Mouse (Mus musculus) MEL (cell line): ENCODE data around the gene Slc35b1.

Experiments used
- CTCF ChIP-seq, 3 experiments: IDR thresholded peaks in 2 of 3; conservative IDR thresholded peaks in 1 of 3; 2 replicates each; pipeline ENCODE4 v1.5.1; 2011 to 2012; ENCODE audit warnings: low read length in 3 of 3, low read depth in 2 of 3, mild to moderate bottlenecking in 2 of 3, improper control_type of control experiment in 1 of 3, inconsistent platforms in 1 of 3, mixed read lengths in 1 of 3, moderate library complexity in 1 of 3; ENCODE audit not compliant: control insufficient read depth in 1 of 3, insufficient read depth in 1 of 3, poor library complexity in 1 of 3, severe bottlenecking in 1 of 3
- ETS1 ChIP-seq: IDR thresholded peaks from 2 replicates; pipeline ENCODE4 v1.6.1; 2012; ENCODE audit warnings: low read depth, mild to moderate bottlenecking, inconsistent platforms, low read length, improper control_type of control experiment, moderate library complexity
- GATA1 ChIP-seq: IDR thresholded peaks from 2 replicates; pipeline ENCODE4 v1.6.1; 2011; ENCODE audit warnings: low read depth, low read length, improper control_type of control experiment
- MAFK ChIP-seq: IDR thresholded peaks from 2 replicates; pipeline ENCODE4 v1.6.1; 2011; ENCODE audit warnings: low read depth, mild to moderate bottlenecking, low read length, improper control_type of control experiment, borderline replicate concordance
- POLR2A ChIP-seq, 2 experiments: IDR thresholded peaks; 2 replicates each; pipeline ENCODE4 v1.6.1; 2011 to 2012; ENCODE audit warnings: low read length in 2 of 2, mild to moderate bottlenecking in 2 of 2, control low read depth in 1 of 2, improper control_type of control experiment in 1 of 2, low read depth in 1 of 2, moderate library complexity in 1 of 2; ENCODE audit not compliant: control insufficient read depth in 1 of 2, insufficient read depth in 1 of 2, poor library complexity in 1 of 2
- POLR2AphosphoS5 ChIP-seq: IDR thresholded peaks from 2 replicates; pipeline ENCODE4 v1.6.1; 2012; ENCODE audit warnings: low read depth, borderline replicate concordance, mild to moderate bottlenecking, inconsistent platforms, low read length, moderate library complexity, mixed read lengths
- TCF12 ChIP-seq: IDR thresholded peaks from 2 replicates; pipeline ENCODE4 v1.6.1; 2014; ENCODE audit warnings: low read depth, mild to moderate bottlenecking, inconsistent platforms, low read length, improper control_type of control experiment, moderate library complexity

GRCm38 (mm10) chr11:95354228-95354944 lies 30.1 kb upstream of the Slc35b1 start:
- TF ChIP-seq POLR2A (IDR thresholded peaks at IDR 0.05; ENCODE audit: control insufficient read depth in 1 of 2, insufficient read depth in 1 of 2, low read depth in 1 of 2, low read length in 2 of 2, poor library complexity in 1 of 2) (no peak), CTCF (IDR thresholded peaks at IDR 0.05 in 2 of 3, conservative IDR thresholded peaks at IDR 0.05 in 1 of 3; ENCODE audit: control insufficient read depth in 1 of 3, insufficient read depth in 1 of 3, low read depth in 2 of 3, low read length in 3 of 3, poor library complexity in 1 of 3, severe bottlenecking in 1 of 3) (no peak), POLR2AphosphoS5 (no peak), ETS1 (peak; percentile 41; the same call in 1 of the 2 replicates), GATA1 (no peak), MAFK (no peak), TCF12 (peak; percentile 33; the same call in 1 of the 2 replicates)
